Mouse (Mus musculus): ENCODE results near the gene Zfp518a. TPM values are rescaled to one million over a fixed set of nuclear protein-coding genes. Genes with fewer than 3 reads are reported as not detected.

The Zfp518a gene
- total RNA-seq, 4 experiments from 2014 or later = 6.7 to 7.6 (median 7.3) TPM

Small RNA genes within 50 kb of the gene (microRNA-seq; reads per million reads assigned to microRNA genes)
- not detected for gene Mir8092

Other genes starting within 250 kb of the Zfp518a start
- gene Cc2d2b, start 146.0 kb upstream of the Zfp518a start, total RNA-seq (2022) = not detected
- 1 to 10 TPM; 3.9 to 4.6 (median 4.0) TPM for gene Ccnj, start 63.4 kb upstream of the Zfp518a start, total RNA-seq (2022)
- gene Blnk, start 99.8 kb downstream of the Zfp518a start, total RNA-seq (2022) = 1 to 10 TPM in 3 of 4 experiments, under 1 TPM in 1; 0.98 to 2.0 (median 1.7) TPM
- not detected for gene Dntt, start 134.6 kb downstream of the Zfp518a start, total RNA-seq (2022)
- gene Opalin, start 182.4 kb downstream of the Zfp518a start, total RNA-seq (2022) = not detected